Mouse (Mus musculus): Measurements from ENCODE around the gene Spindoc.

The Spindoc gene

DNA sequence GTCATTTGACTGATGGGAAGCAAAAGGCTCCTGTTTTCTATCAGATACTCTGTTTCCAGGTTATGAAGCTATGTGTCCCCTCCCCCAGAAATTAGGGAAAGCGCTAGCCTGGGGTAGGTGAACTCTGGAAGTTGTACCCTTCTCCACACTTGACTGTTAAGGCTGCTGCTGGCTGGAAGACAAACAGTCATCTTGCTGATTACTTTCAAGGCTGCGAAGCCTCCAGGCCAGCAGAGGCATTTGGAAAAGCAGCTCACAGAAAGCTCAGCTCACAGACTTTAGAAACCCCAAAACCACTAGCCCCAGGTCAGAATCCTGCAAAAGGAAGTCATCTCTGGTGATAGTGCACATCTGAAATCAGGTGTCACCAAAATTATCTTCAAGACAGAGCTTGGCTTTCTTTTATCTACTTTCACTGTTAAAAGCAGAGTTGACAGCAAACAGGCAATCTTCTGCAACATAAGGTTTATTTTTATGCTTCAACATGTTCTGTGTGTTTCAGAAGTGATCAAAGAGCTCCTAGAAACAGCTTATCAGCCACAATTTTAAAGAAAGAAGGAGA lies 44.9 kb downstream of the Spindoc start:
- no peak for DNase-seq (ENCODE audit: low spot score in 2 of 2)

DNA sequence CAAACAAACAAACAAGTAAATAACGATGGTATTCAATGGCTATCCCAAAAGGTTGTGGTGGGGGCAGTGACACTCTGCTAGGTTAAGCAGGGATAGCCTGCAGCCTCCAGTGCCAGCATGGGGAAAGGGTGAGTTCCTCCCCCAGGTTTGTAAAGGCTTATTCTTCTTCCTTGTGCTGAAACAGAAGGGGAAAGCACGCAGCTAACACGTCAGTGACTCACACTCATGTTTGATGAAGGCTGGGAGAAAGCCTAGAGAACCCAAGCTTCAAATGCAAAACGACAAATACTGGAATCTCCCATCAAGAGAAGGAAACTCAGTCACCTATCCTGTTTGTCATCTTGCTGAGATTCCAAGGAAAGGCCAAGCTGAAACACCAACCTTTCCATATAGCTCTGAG lies 47.1 kb downstream of the Spindoc start:
- no peak for DNase-seq (ENCODE audit: low spot score in 2 of 2)

DNA sequence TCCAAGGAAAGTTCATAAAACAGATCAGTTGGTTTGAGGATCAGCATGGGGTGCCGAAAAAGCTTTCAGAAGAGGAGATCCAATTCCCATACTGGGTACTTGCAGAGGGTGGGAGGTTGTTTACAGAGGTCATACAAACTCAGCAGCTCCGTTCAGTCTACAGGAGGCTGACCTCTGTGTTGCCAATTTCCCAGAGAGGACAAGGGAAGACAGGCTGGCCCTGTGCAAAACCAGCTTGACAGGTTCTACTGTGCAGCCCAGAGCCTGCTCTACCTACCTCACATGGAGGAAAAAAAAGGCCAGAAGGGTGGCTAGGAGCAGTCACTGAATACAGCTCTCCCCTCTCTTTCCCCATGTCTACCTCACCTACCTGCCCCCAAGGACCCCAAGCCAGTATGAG lies 48.7 kb downstream of the Spindoc start:
- no peak for DNase-seq (ENCODE audit: low spot score in 2 of 2)

DNA sequence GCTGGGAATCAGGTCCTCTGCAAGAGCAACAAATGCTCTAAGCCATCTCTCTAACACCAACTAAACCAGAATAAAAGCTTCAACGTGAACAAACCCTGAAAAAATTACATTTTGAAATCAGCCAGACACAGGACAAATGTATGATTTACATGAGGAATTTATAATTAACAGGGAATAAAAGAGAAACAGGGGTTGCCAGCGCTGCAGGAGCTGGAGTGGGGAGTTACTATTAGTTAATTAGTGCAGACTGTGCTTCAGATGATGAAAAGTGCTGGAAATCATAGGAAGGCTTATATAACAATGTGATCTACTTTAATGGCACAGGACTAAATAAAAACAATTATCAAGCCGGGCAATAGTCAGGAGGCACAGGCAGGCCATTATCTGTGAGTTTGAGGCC lies 61.4 kb downstream of the Spindoc start:
- DNase-seq (ENCODE audit: low spot score in 2 of 2) = no peak

DNA sequence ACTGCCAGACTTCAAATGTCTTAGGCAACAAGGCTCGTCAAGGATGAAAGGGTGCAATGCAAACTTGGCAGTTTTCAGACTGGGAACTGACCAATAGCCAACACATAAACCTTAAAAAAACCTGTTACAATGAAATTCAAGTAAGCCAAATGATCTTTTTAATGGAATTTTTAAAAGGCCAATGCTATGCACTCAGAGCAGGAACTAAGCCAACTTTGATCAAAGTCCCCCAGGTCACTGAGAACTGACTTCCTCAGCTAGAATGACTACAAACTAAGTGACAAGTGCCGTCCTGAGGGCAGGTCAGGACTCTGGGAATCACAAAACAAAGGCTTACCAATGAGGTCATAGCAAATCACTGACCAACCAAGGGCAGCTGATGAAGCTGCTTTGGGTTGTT lies 62.6 kb downstream of the Spindoc start:
- DNase-seq (ENCODE audit: low spot score in 2 of 2) = no peak

DNA sequence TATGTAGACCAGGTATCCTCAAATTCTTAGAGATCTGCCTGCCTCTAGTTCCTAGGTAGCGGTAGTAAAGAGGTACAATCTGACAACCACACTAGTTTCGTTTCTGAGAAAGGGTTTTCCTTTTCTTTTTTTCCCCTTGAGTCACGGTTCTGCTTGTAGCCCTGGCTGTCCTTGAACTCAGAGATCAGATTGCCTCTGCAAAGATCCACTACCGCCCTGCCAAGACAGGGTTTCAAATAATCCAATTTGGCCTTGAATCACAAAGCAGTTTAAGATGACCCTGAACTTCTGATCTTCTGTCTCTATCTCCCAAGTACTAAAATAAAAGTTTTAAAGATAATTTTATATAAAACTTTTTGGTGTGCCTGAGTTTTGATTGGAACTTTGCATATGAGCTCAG lies 65.1 kb downstream of the Spindoc start:
- DNase-seq (ENCODE audit: low spot score in 2 of 2) = no peak

DNA sequence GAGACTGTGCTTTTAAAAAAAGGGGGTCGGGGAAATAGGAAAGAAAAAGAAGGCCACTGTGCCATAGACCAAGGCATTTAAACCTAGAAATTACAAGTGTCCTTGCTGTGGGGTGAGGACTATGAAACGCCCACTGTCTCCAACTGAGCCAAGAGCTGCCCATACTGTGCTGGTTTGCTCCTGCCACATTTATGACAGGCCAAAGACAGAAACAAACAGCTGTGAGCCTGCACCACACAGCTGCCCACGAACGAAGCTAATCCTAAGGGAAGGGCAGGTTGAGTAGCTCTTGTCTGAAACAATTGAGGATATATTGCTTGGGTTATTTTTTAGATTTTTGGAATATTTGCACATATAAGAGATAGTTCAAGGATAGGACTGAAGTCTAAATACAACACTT lies 66.0 kb downstream of the Spindoc start:
- no peak for DNase-seq (ENCODE audit: low spot score in 2 of 2)

DNA sequence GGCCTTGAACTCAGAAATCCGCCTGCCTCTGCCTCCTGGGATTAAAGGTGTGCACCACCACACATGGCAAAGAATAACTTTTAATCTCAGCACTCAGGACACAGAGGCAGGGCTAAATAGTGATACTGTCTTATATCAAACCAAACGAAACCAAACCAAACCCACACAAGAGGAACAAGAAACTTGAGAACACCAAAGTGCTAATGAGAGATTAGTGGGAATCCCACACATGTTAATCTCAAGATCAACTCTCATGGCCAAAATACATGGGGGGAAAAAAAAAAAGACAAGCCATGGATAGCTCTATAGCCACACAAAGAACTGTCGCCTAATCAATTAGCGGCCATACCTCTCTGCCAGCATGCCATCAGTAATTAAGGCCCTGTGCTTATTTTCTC lies 67.2 kb downstream of the Spindoc start:
- no peak for DNase-seq (ENCODE audit: low spot score in 2 of 2)

DNA sequence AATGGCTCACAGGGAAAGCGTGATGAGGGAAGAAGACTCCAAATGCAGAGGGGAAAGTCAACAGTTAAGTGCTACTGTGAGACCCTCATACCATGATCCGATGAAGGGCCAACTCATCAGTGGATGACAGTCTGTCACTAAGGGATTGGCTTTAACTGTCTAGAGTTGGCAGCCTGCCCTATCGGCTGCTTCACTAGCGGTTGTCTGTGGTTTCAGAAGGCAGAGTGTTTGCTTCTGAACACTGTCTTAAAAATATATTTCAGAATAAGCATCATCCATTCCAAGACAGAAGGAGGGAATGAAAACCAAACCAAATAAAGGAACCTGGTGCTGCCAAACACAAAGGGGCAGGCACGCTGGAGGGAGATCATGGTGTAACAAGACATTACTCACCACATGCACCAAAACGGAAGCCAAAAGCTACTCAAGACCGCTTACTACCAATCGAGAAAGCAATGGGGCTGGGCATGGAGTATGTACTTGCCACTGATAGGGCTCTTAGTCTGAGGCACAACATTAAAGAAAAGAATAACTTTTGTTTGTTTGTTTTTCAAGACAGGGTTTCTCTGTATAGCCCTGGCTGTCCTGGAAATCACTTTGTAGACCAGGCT lies 67.7 kb downstream of the Spindoc start:
- DNase-seq (ENCODE audit: low spot score in 2 of 2) = peak in 1 of 2 experiments; percentile 34

DNA sequence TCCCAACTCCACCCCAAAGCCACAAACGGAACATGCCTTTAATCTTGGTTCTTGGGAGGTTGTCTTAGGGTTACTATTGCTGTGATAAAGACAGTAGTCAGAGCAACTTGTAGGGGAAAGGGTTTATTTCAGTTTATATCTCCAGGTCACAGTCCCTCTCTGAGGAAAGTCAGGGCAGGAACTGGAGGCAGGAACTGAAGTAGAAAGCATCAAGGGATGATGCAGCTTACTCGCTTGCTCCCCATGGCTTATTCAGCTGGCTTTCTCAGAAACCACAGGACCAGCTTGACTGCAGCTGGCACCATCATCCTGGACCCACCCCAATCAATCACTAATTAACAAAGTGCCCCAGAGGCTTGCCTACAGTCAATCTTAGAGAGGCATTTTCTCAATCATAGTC lies 69.1 kb downstream of the Spindoc start:
- no peak for DNase-seq (ENCODE audit: low spot score in 2 of 2)

DNA sequence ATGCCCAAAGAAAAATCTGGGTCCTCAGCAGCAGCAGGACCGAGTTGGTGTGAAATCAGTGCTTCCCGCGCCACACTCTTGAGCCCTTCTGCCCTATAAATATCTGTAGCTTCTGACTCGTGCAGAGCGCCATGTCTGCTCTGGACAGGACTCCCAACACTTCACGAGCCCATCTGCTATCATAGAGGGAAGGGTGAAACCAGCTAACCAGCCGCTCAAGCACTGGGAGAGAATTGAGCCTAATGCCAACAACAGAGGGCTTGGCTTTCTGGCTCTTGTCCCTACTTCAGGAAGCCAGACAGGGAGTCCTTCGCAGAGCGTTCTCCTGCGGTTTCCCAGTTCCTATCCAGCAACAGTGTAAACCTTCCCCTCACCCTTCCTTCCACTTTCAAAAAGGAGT lies 71.5 kb downstream of the Spindoc start:
- no peak for DNase-seq (ENCODE audit: low spot score in 2 of 2)

DNA sequence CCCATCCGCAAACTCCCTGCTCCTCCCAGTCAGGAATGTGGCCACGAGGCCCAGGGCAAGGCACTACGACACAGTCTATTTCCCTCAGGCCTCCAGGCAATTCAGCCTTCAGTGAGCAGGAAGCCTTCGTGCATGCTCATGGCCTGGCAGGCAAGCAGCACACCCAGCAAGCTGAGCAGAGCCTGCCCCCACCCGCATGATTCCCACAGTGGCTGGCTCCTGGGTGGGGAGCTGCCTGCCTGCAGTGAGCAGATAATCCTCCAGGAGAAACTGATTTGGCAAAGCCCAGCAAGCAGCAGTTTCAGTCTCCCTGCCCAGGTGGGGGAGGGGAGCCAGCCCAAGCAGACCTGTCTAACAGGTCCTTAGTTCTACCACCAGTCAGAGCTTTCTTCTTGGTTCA lies 72.1 kb downstream of the Spindoc start:
- DNase-seq (ENCODE audit: low spot score in 2 of 2) = peak; percentile 57 to 73

DNA sequence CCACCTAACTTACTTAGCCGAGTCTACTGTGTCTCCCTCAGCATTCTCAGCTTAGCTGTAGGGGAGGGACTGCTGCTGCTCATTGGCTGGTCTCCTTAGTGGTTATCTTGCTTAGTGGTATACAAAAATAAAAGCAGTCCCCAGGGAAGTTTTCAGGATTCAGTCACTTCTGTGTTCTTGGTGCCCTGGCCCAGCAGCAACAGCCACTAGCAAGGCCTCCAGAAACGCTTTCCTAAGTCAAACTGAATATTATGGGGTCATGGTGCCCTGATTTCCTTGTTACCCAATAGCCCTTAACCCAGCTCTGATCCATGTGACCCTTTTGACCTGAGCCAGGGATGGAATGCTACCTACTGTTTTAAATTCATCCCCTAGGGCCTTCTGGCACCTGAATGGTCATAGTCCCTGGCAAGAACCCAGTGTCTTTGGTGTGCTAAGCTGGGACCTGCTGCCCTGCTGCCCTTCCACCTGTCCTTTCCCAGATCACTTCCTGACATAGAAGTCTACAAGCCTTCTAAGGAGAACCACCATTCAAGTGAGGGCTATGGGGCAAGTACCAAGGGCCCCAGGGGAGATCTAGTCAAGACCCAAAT lies 73.0 kb downstream of the Spindoc start:
- no peak for DNase-seq (ENCODE audit: low spot score in 2 of 2)

DNA sequence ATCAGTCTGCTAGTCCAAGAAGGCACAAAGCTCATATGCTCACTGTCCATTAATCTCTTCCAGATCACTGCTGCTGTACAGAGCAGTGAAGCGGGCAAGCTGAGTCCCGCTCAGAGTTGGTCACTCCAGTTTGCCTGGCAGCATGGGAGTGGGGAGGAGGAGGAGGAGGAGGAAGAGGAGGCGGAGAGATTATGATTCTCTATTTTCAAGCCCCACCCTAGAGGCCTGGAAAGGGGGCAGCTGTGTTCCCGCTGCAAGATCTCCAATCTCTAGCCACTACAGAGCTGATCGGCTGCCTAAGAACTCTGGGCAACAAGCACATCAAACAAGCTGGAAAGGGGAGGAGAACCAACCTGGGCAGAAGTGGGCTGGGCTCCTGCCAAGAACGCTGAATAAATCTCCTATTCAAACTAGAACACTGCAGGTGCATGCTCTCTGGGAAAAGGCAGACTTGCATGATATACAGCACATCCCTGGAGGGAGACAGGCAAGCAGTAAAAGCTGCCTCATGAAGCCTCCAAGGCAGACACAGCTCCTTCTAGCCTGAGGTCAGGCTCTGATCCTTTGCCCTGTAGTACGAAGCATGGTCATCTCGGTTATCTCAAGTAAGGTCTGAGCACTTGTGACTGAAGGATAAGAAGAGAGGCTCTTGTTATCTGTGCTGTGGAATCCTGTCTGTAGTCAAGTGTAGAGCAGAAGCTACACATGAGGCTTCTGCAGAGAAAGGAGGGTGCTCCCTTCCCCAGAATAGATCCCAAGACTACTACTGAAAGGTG lies 74.6 kb downstream of the Spindoc start:
- DNase-seq (ENCODE audit: low spot score in 2 of 2) = peak in 1 of 2 experiments; percentile 22

DNA sequence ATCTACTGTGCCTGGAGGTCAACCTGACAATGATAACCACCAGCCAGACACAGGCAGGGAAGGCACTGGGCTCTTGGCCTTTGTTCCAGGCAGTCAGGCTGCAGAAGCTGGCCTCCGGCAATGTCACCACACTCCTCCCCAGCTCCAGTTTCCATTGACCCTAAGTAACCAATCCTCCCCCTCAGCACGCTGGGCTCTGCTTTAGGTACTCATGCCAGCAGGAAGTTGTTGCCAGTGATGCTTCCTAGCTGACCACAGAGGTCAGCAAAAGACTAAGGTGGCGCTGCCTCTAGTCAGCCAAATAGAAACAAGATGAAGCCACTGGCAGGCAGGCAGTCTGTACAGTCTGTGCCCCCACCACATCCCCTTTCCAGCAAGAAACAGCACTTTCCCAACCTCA lies 75.8 kb downstream of the Spindoc start:
- DNase-seq (ENCODE audit: low spot score in 2 of 2) = no peak

DNA sequence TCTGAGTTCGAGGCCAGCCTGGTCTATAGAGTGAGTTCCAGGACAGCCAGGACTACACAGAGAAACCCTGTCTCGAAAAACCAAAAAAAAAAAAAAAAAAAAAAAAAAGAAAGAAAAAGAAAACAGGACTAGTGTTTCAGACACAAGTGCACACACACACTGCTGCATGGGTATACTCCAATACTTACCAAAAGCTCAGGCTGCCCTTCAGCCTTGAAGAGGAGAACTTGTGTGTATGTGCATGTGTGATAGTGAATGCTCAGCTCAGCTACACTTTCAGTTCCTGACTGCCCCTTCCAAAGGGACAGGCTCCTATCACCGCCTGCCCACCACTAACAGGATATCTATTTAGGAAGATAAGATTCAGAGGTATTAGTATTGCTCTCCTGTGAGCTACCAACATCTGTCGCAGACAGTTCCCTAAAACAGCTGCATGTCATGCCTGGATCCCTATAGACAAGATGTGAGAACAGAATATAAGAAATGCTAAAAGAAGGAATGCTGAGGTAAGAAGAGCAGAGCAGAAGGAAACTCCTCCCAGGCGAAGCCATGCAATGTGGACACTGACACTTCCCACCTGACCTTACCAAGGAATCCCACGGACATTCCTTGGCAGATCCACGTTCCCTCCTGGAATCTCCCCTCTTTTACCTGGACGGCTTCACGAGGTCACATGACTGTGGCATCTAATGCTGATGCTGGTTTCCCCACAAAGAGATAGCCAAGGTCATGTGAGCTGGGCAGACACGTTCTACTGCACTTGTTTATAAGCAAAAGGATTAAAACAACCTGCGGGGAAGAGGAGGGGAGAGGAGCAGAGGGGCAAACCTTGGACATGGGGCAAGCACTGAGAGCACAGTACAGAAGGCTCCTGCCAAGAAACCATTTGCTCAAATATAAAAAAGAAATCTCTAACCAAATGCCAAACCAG lies 77.1 kb downstream of the Spindoc start:
- DNase-seq (ENCODE audit: low spot score in 2 of 2) = no peak

DNA sequence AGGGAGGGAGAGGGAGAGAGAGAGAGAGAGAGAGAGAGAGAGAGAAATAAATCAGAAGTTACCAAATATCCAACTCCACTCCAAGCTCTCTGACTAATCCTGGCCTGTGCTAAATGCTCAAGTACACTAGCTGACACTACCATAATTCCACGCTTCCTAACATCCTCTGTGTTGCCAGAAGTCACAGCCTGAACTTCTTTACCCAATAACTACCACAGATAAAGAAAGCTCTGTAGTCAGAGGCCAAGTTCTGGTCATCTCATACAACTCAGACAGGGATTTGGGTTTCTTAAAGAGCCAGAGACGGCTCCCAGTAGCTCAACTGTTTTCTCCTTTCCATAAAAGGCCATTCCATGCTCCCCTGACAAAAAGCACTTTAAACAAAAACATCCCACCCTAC lies 78.0 kb downstream of the Spindoc start:
- DNase-seq (ENCODE audit: low spot score in 2 of 2) = no peak

All from spleen, postnatal 4 days (tissue).